ENCODE assay signal across 9 mouse cellular contexts in genomic region chr5:139423026-139423865, GRCm38 (mm10). TPM values are rescaled to one million over a fixed set of nuclear protein-coding genes. Genes with fewer than 3 reads are reported as not detected.
DNase-seq lines count a peak whose midpoint lies in the region; ATAC-seq and TF ChIP-seq lines count a peak whose summit lies in the region.
"Had no signal": no experiment of that assay in that cellular context is flagged by ENCODE, and none has a peak within 500 bp of the region (broad histone marks: within the 10 kb centered on the region; RNA-seq: fewer than 3 reads in every experiment).

TSS of gene Gper1 (plus strand) at chr5:139423151.

- 0 out of 2 replicates have a peak within 1 kb of the TSS, but pooled peaks have one; percentile 12 for H3K4me2 ChIP-seq in heart, embryonic 11.5 days
- peak within 1 kb of the TSS; percentile 48 for H3K4me2 ChIP-seq in embryonic facial prominence, embryonic 14.5 days (ENCODE audit: low read depth, low read length)
- H3K4me2 ChIP-seq in intestine, embryonic 15.5 days (replicated peaks) = peak within 1 kb of the TSS; percentile 53
- H3K4me2 ChIP-seq in midbrain, embryonic 16.5 days (ENCODE audit: low read length) = peak within 1 kb of the TSS; percentile 37

- TF ChIP-seq CTCF in Patski (IDR thresholded peaks at IDR 0.05) = no peak

- H3K9ac ChIP-seq in heart, embryonic 11.5 days (ENCODE audit: low read depth, low read length) = no peak within 1 kb of the TSS
- H3K9ac ChIP-seq in embryonic facial prominence, embryonic 14.5 days (ENCODE audit: low read depth, low read length) = peak within 1 kb of the TSS; percentile 60
- peak within 1 kb of the TSS; percentile 40; the same call in 1 of the 2 replicates for H3K9ac ChIP-seq in intestine, embryonic 15.5 days
- H3K9ac ChIP-seq in midbrain, embryonic 16.5 days (ENCODE audit: low read depth, low read length) = peak within 1 kb of the TSS; percentile 48

- no peaks in the 10 kb centered on the region for H3K9me3 ChIP-seq in heart, embryonic 11.5 days (replicated peaks; ENCODE audit: control insufficient read depth, low read length)
- H3K9me3 ChIP-seq in embryonic facial prominence, embryonic 14.5 days (ENCODE audit: control insufficient read depth, low read length) = no peaks in the 10 kb centered on the region
- no peaks in the 10 kb centered on the region for H3K9me3 ChIP-seq in intestine, embryonic 15.5 days
- no peaks in the 10 kb centered on the region for H3K9me3 ChIP-seq in midbrain, embryonic 16.5 days (replicated peaks; ENCODE audit: control insufficient read depth, low read length, poor library complexity, severe bottlenecking)
- H3K9me3 ChIP-seq: G1E had no signal

- in situ Hi-C loops in Patski (cut with MboI; ENCODE audit: low pct_unique_long_range_greater_than_20kb) = no loop called here

- POLR2A ChIA-PET in Patski (lab: Charles Lee) = no interaction called here

- no peak within 1 kb of the TSS for H3K27ac ChIP-seq in heart, embryonic 11.5 days (ENCODE audit: low read depth, low read length)
- H3K27ac ChIP-seq in embryonic facial prominence, embryonic 14.5 days (replicated peaks; ENCODE audit: low read depth, low read length) = peak within 1 kb of the TSS; percentile 44; the same call in 1 of the 2 replicates
- no peak within 1 kb of the TSS for H3K27ac ChIP-seq in intestine, embryonic 15.5 days
- H3K27ac ChIP-seq in midbrain, embryonic 16.5 days (ENCODE audit: low read length) = peak within 1 kb of the TSS; percentile 58

- peaks cover 39% of the 10 kb centered on the region for H3K27me3 ChIP-seq in heart, embryonic 11.5 days (ENCODE audit: control insufficient read depth, insufficient read depth, low read length)
- no peaks in the 10 kb centered on the region for H3K27me3 ChIP-seq in Patski
- no peaks in the 10 kb centered on the region for H3K27me3 ChIP-seq in embryonic facial prominence, embryonic 14.5 days (replicated peaks; ENCODE audit: control insufficient read depth, insufficient read depth, low read length)
- no peaks in the 10 kb centered on the region for H3K27me3 ChIP-seq in intestine, embryonic 15.5 days (replicated peaks)
- no peaks in the 10 kb centered on the region for H3K27me3 ChIP-seq in midbrain, embryonic 16.5 days (ENCODE audit: control insufficient read depth, insufficient read depth, low read depth, low read length)

- CTCF ChIA-PET in Patski (lab: Charles Lee) = interaction anchor here (0.9 to 1.7 kb wide), 4 partner anchors 9 to 27 kb away, joined by 3 to 6 read pairs (median 4); no protein-coding TSS in a partner anchor

- intact Hi-C loops in heart, postnatal 25 days (cut with DNase I) = no loop called here

- WGBS in heart, embryonic 11.5 days (ENCODE audit: insufficient replicate concordance) = 59% methylated on average over 21 of the region's 21 CpGs
- WGBS in embryonic facial prominence, embryonic 14.5 days = 48% methylated on average over 19 of the region's 21 CpGs
- WGBS in intestine, embryonic 15.5 days = 46% methylated on average over 21 of the region's 21 CpGs
- 49% methylated on average over 21 of the region's 21 CpGs for WGBS in midbrain, embryonic 16.5 days

- no peak for ATAC-seq in heart, embryonic 11.5 days (replicated peaks; ENCODE audit: insufficient number of reproducible peaks, low FRiP score, low TSS enrichment)
- peak; percentile 29 for ATAC-seq in Patski
- ATAC-seq in embryonic facial prominence, embryonic 14.5 days (ENCODE audit: low read depth) = no peak
- ATAC-seq in intestine, embryonic 15.5 days = peak; percentile 39; the same call in 1 of the 2 replicates
- ATAC-seq in midbrain, embryonic 16.5 days = peak; percentile 54; the same call in 1 of the 2 replicates

- no peaks in the 10 kb centered on the region for H3K36me3 ChIP-seq in heart, embryonic 11.5 days (ENCODE audit: control insufficient read depth, insufficient read depth, low read length)
- no peaks in the 10 kb centered on the region for H3K36me3 ChIP-seq in embryonic facial prominence, embryonic 14.5 days (ENCODE audit: control insufficient read depth, insufficient read depth, low read length)
- H3K36me3 ChIP-seq in intestine, embryonic 15.5 days = no peaks in the 10 kb centered on the region
- no peaks in the 10 kb centered on the region for H3K36me3 ChIP-seq in midbrain, embryonic 16.5 days (ENCODE audit: control insufficient read depth, insufficient read depth, low read length)

- no peak for DNase-seq in heart, postnatal 25 days (ENCODE audit: low spot score)
- DNase-seq in Patski (ENCODE audit: low read depth, low spot score) = no peak
- peak; percentile 77 for DNase-seq in embryonic facial prominence, embryonic 14.5 days (ENCODE audit: low spot score)
- no peak for DNase-seq in spleen, adult 12 weeks (ENCODE audit: low spot score)
- DNase-seq in right cerebral cortex, adult 2 months (ENCODE audit: low spot score in 2 of 2) = no peak

- H3K4me1 ChIP-seq in heart, embryonic 11.5 days (ENCODE audit: control insufficient read depth, insufficient read depth, low read length) = peaks cover 12% of the 10 kb centered on the region
- 0 out of 2 replicates have a peak, but pooled peaks cover 6% of the 10 kb centered on the region for H3K4me1 ChIP-seq in embryonic facial prominence, embryonic 14.5 days (ENCODE audit: control insufficient read depth, insufficient read depth, low read length)
- peaks cover 41% of the 10 kb centered on the region for H3K4me1 ChIP-seq in intestine, embryonic 15.5 days (replicated peaks)
- H3K4me1 ChIP-seq in midbrain, embryonic 16.5 days (ENCODE audit: control insufficient read depth, insufficient read depth, low read length) = peaks cover 18% of the 10 kb centered on the region; the same call in 1 of the 2 replicates

- H3K4me3 ChIP-seq in heart, embryonic 11.5 days (ENCODE audit: low read depth, low read length) = no peak within 1 kb of the TSS
- H3K4me3 ChIP-seq in embryonic facial prominence, embryonic 14.5 days (ENCODE audit: low read depth, low read length) = peak within 1 kb of the TSS; percentile 25
- peak within 1 kb of the TSS; percentile 19 for H3K4me3 ChIP-seq in intestine, embryonic 15.5 days (replicated peaks)
- peak within 1 kb of the TSS; percentile 26 for H3K4me3 ChIP-seq in midbrain, embryonic 16.5 days (ENCODE audit: low read depth, low read length)

RNA-seq across cellular contexts. Expression of gene Gper1, which starts in this region (rescaled TPM):
- 0.57 and 0.72 TPM in 2 replicates for polyA plus RNA-seq in heart, embryonic 11.5 days (2014; fragmentation: Nextera tagmentation; extraction: Ambion mirVana)
- total RNA-seq in heart, postnatal 25 days (2021) = 1 to 10 TPM; 1.3 to 2.1 TPM
- polyA plus RNA-seq in Patski (2021) = 0.58 TPM
- polyA plus RNA-seq in embryonic facial prominence, embryonic 14.5 days (2014; fragmentation: Nextera tagmentation; extraction: Ambion mirVana) = 5.1 and 6.7 TPM in 2 replicates
- 2.1 TPM in 2 replicates for polyA plus RNA-seq in intestine, embryonic 15.5 days (2015; fragmentation: Nextera tagmentation; extraction: Ambion mirVana)
- polyA plus RNA-seq in midbrain, embryonic 16.5 days (2015; fragmentation: Nextera tagmentation; extraction: Ambion mirVana) = 9.4 TPM in 2 replicates
- total RNA-seq: G1E had no signal
- polyA plus RNA-seq: G1E had no signal

Comparison
In these comparisons a context has a peak if more than half of its experiments do, and no peak if none do; other contexts are left out.
1. Peak in ATAC-seq in Patski; RNA of the gene not detected or under 1 TPM.
2. ATAC-seq: peak in intestine, embryonic 15.5 days (single experiment) and midbrain, embryonic 16.5 days (single experiment); none in heart, embryonic 11.5 days (single experiment) and embryonic facial prominence, embryonic 14.5 days (single experiment).
3. H3K27ac ChIP-seq: peak in embryonic facial prominence, embryonic 14.5 days (single experiment) and midbrain, embryonic 16.5 days (single experiment); none in heart, embryonic 11.5 days (single experiment) and intestine, embryonic 15.5 days (single experiment).
4. Peak in every context shown above with its lines, with median percentiles within 50 percentile points of each other: H3K4me2 ChIP-seq.